Mouse (Mus musculus) bone marrow macrophage, adult 2 months (primary cell): ENCODE data around the gene Mindy1.

Experiments
- CTCF ChIP-seq: IDR thresholded peaks from 2 replicates; pipeline ENCODE4 v1.5.1; 2012; ENCODE audit warnings: low read depth, mild to moderate bottlenecking, low read length, moderate library complexity
- POLR2A ChIP-seq: IDR thresholded peaks from 2 replicates; pipeline ENCODE4 v1.6.1; 2012; ENCODE audit warnings: mild to moderate bottlenecking, low read depth, low read length, borderline replicate concordance

- TF ChIP-seq CTCF (no peak), POLR2A (no peak)
Observed at GRCm38 (mm10) chr3:95277149-95277551, 4.0 kb upstream of the Mindy1 start.
